In genomic region chr2:138040302-138040701, GRCm38 (mm10) we compare ENCODE assay signal across 10 mouse cellular contexts.
DNase-seq lines count a peak whose midpoint lies in the region; ATAC-seq and TF ChIP-seq lines count a peak whose summit lies in the region.
"Had no signal": no experiment of that assay in that cellular context is flagged by ENCODE, and none has a peak within 500 bp of the region (broad histone marks: within the 10 kb centered on the region; RNA-seq: fewer than 3 reads in every experiment).

No protein-coding gene starts in this region.

- DNase-seq in NIH3T3 (ENCODE audit: low read depth) = peak; percentile 43
- peak; percentile 39 for DNase-seq in fibroblast of lung, adult 2 months (ENCODE audit: low read depth)
- peak; percentile 9 for DNase-seq in lung, adult 2 months
- no peak for DNase-seq in cerebellum, adult 18-20 months
- no peak for DNase-seq in forebrain, postnatal 0 days
- DNase-seq: embryo, embryonic 11 days had no signal

- TF ChIP-seq POLR2A in lung, adult 2 months (IDR thresholded peaks at IDR 0.05; ENCODE audit: borderline replicate concordance, extremely low read depth, low read depth, low read length) = no peak

- TF ChIP-seq CTCF in lung, adult 2 months (IDR thresholded peaks at IDR 0.05; ENCODE audit: insufficient read depth, low read length) = no peak
- TF ChIP-seq CTCF in forebrain, postnatal 0 days (IDR thresholded peaks at IDR 0.05; ENCODE audit: low read depth) = no peak

- no peaks in the 10 kb centered on the region for H3K27me3 ChIP-seq in intestine, embryonic 16.5 days (replicated peaks; ENCODE audit: control insufficient read depth, insufficient read depth, low read length)
- no peaks in the 10 kb centered on the region for H3K27me3 ChIP-seq in forebrain, postnatal 0 days (ENCODE audit: insufficient read depth, low read length)
- no peaks in the 10 kb centered on the region for H3K27me3 ChIP-seq in forebrain, embryonic 13.5 days
- H3K27me3 ChIP-seq in forebrain, embryonic 16.5 days (replicated peaks; ENCODE audit: control insufficient read depth, insufficient read depth, low read length) = no peaks in the 10 kb centered on the region
- H3K27me3 ChIP-seq: neural tube, embryonic 12.5 days had no signal

- no peaks in the 10 kb centered on the region for H3K4me1 ChIP-seq in intestine, embryonic 16.5 days (ENCODE audit: control insufficient read depth, insufficient read depth, low read length)
- H3K4me1 ChIP-seq in lung, adult 2 months (ENCODE audit: control insufficient read depth, insufficient read depth, low read length) = no peaks in the 10 kb centered on the region; the same call in 1 of the 2 replicates
- no peaks in the 10 kb centered on the region for H3K4me1 ChIP-seq in forebrain, postnatal 0 days (ENCODE audit: insufficient read depth)
- H3K4me1 ChIP-seq in forebrain, embryonic 13.5 days = no peaks in the 10 kb centered on the region
- H3K4me1 ChIP-seq in forebrain, embryonic 16.5 days (replicated peaks; ENCODE audit: control insufficient read depth, insufficient read depth, low read length) = no peaks in the 10 kb centered on the region
- H3K4me1 ChIP-seq: neural tube, embryonic 12.5 days had no signal

- H3K27ac ChIP-seq in intestine, embryonic 16.5 days (ENCODE audit: low read length) = no peak overlapping the region
- H3K27ac ChIP-seq in forebrain, postnatal 0 days (ENCODE audit: low read depth, low read length) = no peak overlapping the region
- H3K27ac ChIP-seq in forebrain, embryonic 13.5 days = no peak overlapping the region
- H3K27ac ChIP-seq in forebrain, embryonic 16.5 days (ENCODE audit: low read length) = no peak overlapping the region
- H3K27ac ChIP-seq: neural tube, embryonic 12.5 days had no signal

- ATAC-seq in intestine, embryonic 16.5 days = peak; percentile 77
- no peak for ATAC-seq in forebrain, postnatal 0 days
- no peak for ATAC-seq in forebrain, embryonic 13.5 days
- no peak for ATAC-seq in forebrain, embryonic 16.5 days

- H3K9ac ChIP-seq in intestine, embryonic 16.5 days (ENCODE audit: low read depth, low read length) = no peak overlapping the region
- no peak overlapping the region for H3K9ac ChIP-seq in forebrain, postnatal 0 days
- no peak overlapping the region for H3K9ac ChIP-seq in forebrain, embryonic 13.5 days
- no peak overlapping the region for H3K9ac ChIP-seq in forebrain, embryonic 16.5 days (replicated peaks; ENCODE audit: low read depth, low read length)
- H3K9ac ChIP-seq: neural tube, embryonic 12.5 days had no signal

- 59% methylated on average over 5 of the region's 5 CpGs for WGBS in intestine, embryonic 16.5 days
- WGBS in lung, adult 2 months = 70% methylated on average over 5 of the region's 5 CpGs
- WGBS in forebrain, postnatal 0 days = 86% methylated on average over 5 of the region's 5 CpGs
- 91% methylated on average over 5 of the region's 5 CpGs for WGBS in forebrain, embryonic 13.5 days
- WGBS in forebrain, embryonic 16.5 days = 92% methylated on average over 5 of the region's 5 CpGs

- no peak overlapping the region for H3K4me2 ChIP-seq in intestine, embryonic 16.5 days (ENCODE audit: low read depth, low read length)
- no peak overlapping the region for H3K4me2 ChIP-seq in forebrain, postnatal 0 days (ENCODE audit: low read depth)
- no peak overlapping the region for H3K4me2 ChIP-seq in forebrain, embryonic 13.5 days
- H3K4me2 ChIP-seq in forebrain, embryonic 16.5 days (ENCODE audit: low read length) = no peak overlapping the region
- H3K4me2 ChIP-seq: neural tube, embryonic 12.5 days had no signal

- no peaks in the 10 kb centered on the region for H3K36me3 ChIP-seq in intestine, embryonic 16.5 days (ENCODE audit: control insufficient read depth, insufficient read depth, low read length)
- H3K36me3 ChIP-seq in forebrain, postnatal 0 days (ENCODE audit: insufficient read depth) = no peaks in the 10 kb centered on the region
- no peaks in the 10 kb centered on the region for H3K36me3 ChIP-seq in forebrain, embryonic 13.5 days (ENCODE audit: poor library complexity, severe bottlenecking)
- no peaks in the 10 kb centered on the region for H3K36me3 ChIP-seq in forebrain, embryonic 16.5 days (ENCODE audit: control insufficient read depth, insufficient read depth)
- H3K36me3 ChIP-seq: neural tube, embryonic 12.5 days had no signal

- H3K9me3 ChIP-seq in intestine, embryonic 16.5 days (ENCODE audit: control insufficient read depth, low read length) = no peaks in the 10 kb centered on the region
- H3K9me3 ChIP-seq in forebrain, postnatal 0 days (ENCODE audit: low read length) = no peaks in the 10 kb centered on the region
- H3K9me3 ChIP-seq in forebrain, embryonic 13.5 days (replicated peaks) = no peaks in the 10 kb centered on the region
- no peaks in the 10 kb centered on the region for H3K9me3 ChIP-seq in forebrain, embryonic 16.5 days (ENCODE audit: control insufficient read depth, low read length)
- H3K9me3 ChIP-seq: neural tube, embryonic 12.5 days had no signal

- H3K4me3 ChIP-seq in intestine, embryonic 16.5 days (ENCODE audit: low read length) = no peak overlapping the region
- no peak overlapping the region for H3K4me3 ChIP-seq in lung, adult 2 months (replicated peaks; ENCODE audit: extremely low read depth, low read depth, low read length)
- H3K4me3 ChIP-seq in forebrain, postnatal 0 days (ENCODE audit: low read depth, low read length) = no peak overlapping the region
- no peak overlapping the region for H3K4me3 ChIP-seq in forebrain, embryonic 13.5 days
- no peak overlapping the region for H3K4me3 ChIP-seq in forebrain, embryonic 16.5 days (replicated peaks; ENCODE audit: low read length)
- H3K4me3 ChIP-seq: neural tube, embryonic 12.5 days had no signal

Comparison
In these comparisons a context has a peak if more than half of its experiments do, and no peak if none do; other contexts are left out.
1. DNase-seq: peak in NIH3T3 (single experiment), fibroblast of lung, adult 2 months (single experiment) and lung, adult 2 months (single experiment); none in cerebellum, adult 18-20 months (0 of 2) and forebrain, postnatal 0 days (single experiment).